Mouse (Mus musculus) lung, adult 2 months (tissue): ENCODE measurements around the gene Mamstr. TPM values are rescaled to one million over a fixed set of nuclear protein-coding genes. Genes with fewer than 3 reads are reported as not detected.

ENCODE experiments used
- DNase-seq: peaks from one replicate; pipeline ENCODE4 v3.0.0; 2022
- H3K4me1 ChIP-seq: fragments of 200-500 bp; 2 replicates; pipeline ENCODE4 v1.6.1; 2011; ENCODE audit warnings: low read length; ENCODE audit not compliant: control insufficient read depth, insufficient read depth
- H3K4me3 ChIP-seq: fragments of 200-500 bp; replicated peaks from 2 replicates; pipeline ENCODE3; 2011; ENCODE audit warnings: low read depth, mild to moderate bottlenecking, control low read depth, low read length; ENCODE audit errors: extremely low read depth
- CTCF ChIP-seq: fragments of 200-500 bp; IDR thresholded peaks from 2 replicates; pipeline ENCODE4 v1.5.1; 2011; ENCODE audit warnings: mild to moderate bottlenecking, low read length, control low read depth; ENCODE audit not compliant: insufficient read depth
- POLR2A ChIP-seq: fragments of 200-500 bp; IDR thresholded peaks from 2 replicates; pipeline ENCODE4 v1.6.1; 2011; ENCODE audit warnings: low read depth, mild to moderate bottlenecking, control low read depth, low read length, borderline replicate concordance; ENCODE audit errors: extremely low read depth
- WGBS: fragments of 180-500 bp; shearing (Covaris S2); methylation state at CpG from one replicate; pipeline ENCODE4 v1.1.7; 2018; 5-methylcytosine and 5-hydroxymethylcytosine counted together
- polyA plus RNA-seq: library from polyadenylated mRNA; depleted of rRNA; stranded (reverse); fragments of >200 nt; gene quantifications from 2 replicates; pipeline ENCODE4 v1.2.3, GENCODE M21; 2012

Gene Mamstr
- polyA plus RNA-seq, 1 experiment, result 13.2 TPM

- H3K4me3 ChIP-seq, result no peak overlapping the region
- TF ChIP-seq CTCF, result no peak
- peak; percentile 70; the same call in 1 of the 2 replicates for TF ChIP-seq POLR2A
- DNase-seq, result peak; percentile 74
- peaks cover 16% of the 10 kb centered on the region for H3K4me1 ChIP-seq
- 49% methylated on average over 29 of the region's 29 CpGs for WGBS
Observed at GRCm38 (mm10) chr7:45638623-45639401, 965 bp upstream of the Mamstr start.

DNA sequence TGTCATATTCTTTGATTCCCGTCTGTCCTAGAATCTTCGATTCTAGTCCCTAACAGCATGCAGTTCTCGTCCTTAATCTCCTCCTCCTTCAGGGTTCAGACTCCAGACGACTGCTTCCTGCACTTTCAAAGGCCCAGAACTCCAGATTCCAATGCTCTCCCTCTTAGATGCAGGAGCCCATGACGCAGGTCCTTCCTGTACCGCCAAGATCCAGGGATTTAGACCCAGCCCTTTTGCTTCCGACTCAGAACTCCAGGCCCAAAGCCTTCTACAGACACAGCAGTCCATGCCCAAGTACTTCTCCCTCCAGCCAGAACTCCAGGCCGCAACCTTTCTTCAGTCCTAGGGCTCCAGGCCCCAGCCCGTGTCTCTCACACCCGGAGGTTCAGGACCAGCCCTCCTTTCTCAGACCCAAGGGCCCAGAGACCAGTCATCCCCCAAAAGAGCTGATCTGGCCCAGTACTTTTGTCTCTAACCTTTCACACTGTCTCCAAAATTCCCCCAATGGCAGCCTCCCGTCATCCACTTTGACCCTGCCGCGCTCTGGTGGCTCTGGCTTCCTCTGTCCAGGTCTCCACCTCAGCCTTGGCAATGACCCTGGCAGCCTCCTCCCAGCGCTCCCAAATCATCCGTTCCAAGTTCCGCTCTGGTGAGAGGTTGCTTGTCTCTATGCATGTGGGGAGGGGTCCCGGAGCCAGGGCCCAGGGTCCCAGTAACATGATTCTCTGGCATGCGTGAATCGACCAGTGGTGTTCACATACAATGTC lies 597 bp downstream of the Mamstr start:
- Histone ChIP-seq H3K4me1 (peaks cover 14% of the 10 kb centered on the region), H3K4me3 (no peak overlapping the region)
- TF ChIP-seq POLR2A (no peak), CTCF (no peak)
- DNase-seq, result no peak
- 63% methylated on average over 19 of the region's 19 CpGs for WGBS

GRCm38 (mm10) chr7:45641391-45642040 lies 1.7 kb downstream of the Mamstr start:
- H3K4me1 ChIP-seq, result peaks cover 12% of the 10 kb centered on the region
- no peak for TF ChIP-seq CTCF
- no peak for TF ChIP-seq POLR2A
- DNase-seq, result no peak
- H3K4me3 ChIP-seq, result peak overlapping the region; percentile 35
- 23% methylated on average over 17 of the region's 17 CpGs for WGBS

DNA sequence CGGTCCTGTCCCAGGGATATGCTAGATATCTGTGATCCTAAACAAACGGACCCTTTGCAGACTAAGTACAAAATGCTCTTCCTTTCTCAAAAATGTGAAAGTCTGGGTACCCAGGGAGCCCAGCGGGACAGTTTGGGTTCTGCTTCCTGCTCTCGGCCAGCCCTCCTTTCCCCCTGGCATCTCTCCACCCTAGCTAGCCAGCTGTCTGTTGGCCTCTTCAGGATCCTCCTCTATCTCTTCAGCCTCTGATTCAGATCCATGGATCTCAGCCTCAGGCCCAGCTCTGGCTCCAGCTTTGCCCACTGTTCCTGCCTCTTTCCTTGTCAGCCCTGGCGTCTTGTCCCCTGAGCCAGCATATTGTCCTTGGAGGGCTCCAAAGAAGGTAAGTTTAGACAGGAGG lies 2.3 kb downstream of the Mamstr start:
- H3K4me3 ChIP-seq, result no peak overlapping the region
- WGBS, result 42% methylated on average over 5 of the region's 5 CpGs
- TF ChIP-seq CTCF (no peak), POLR2A (no peak)
- peaks cover 12% of the 10 kb centered on the region for H3K4me1 ChIP-seq
- DNase-seq, result no peak

DNA sequence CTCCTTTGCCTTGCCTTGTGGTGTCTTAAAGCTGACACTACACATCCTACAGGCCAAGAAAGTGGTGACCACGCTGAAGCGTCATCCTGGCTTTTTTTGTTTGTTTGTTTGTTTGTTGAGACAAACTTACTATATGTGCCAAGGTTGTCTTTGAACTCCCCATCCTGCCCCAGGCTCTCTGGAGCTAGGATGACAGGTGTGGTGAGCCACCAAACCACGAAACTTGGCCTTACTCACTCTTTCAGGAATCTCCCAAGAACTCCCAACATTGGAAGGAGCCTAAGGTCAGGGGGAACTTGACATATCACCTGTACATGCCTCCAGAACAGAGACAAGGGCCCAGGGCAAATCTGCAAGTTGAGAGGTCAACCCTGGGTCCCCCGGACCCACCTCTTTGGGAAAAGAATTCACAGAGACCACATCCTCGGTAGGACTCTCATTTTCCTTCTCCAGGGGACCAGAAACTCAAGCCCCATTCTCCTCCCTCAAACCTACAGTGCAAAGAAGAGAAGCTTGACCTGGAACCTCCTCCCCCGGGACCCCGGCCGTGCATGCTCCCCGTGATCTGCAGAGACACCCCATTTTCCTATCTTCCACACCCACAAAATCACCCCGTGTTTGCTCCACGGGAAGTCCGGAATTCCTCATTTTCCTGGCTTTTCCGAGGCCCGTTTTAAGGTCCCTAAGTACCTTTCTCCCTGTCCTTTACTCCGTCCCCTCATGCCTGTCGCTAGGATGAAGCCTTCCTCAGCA lies 2.9 kb downstream of the Mamstr start:
- 50% methylated on average over 16 of the region's 16 CpGs for WGBS
- H3K4me3 ChIP-seq, result no peak overlapping the region
- no peak for DNase-seq
- TF ChIP-seq CTCF (no peak), POLR2A (no peak)
- peaks cover 12% of the 10 kb centered on the region for H3K4me1 ChIP-seq

GRCm38 (mm10) chr7:45643441-45644178 lies 3.8 kb downstream of the Mamstr start:
- 21% methylated on average over 28 of the region's 28 CpGs for WGBS
- TF ChIP-seq CTCF, result no peak
- TF ChIP-seq POLR2A, result peak; percentile 49; the same call in 1 of the 2 replicates
- peak; percentile 76 for DNase-seq
- Histone ChIP-seq H3K4me1 (peaks cover 12% of the 10 kb centered on the region), H3K4me3 (peak overlapping the region; percentile 29)

DNA sequence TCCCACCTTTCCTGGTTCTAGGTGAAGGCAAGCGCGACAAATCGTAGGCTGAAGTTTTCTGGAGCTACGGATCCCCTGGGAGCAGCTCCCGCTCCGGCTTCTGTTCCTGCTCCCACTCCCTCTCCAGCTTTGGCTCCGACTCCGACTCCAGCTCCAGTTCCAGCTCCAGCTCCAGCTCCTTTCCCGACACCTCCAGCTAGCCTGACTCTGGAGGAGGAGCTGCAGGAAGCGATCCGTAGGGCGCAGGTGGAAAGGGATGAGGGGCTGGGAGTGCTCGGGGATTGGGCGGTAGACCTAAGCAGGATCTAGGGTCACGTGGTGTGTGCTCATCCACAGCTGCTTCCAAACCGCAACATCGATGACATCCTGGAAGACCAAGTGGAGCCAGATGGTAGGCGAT lies 4.4 kb downstream of the Mamstr start:
- H3K4me3 ChIP-seq, result no peak overlapping the region
- DNase-seq, result no peak
- peaks cover 12% of the 10 kb centered on the region for H3K4me1 ChIP-seq
- TF ChIP-seq POLR2A, result no peak
- no peak for TF ChIP-seq CTCF
- WGBS, result 43% methylated on average over 18 of the region's 18 CpGs

DNA sequence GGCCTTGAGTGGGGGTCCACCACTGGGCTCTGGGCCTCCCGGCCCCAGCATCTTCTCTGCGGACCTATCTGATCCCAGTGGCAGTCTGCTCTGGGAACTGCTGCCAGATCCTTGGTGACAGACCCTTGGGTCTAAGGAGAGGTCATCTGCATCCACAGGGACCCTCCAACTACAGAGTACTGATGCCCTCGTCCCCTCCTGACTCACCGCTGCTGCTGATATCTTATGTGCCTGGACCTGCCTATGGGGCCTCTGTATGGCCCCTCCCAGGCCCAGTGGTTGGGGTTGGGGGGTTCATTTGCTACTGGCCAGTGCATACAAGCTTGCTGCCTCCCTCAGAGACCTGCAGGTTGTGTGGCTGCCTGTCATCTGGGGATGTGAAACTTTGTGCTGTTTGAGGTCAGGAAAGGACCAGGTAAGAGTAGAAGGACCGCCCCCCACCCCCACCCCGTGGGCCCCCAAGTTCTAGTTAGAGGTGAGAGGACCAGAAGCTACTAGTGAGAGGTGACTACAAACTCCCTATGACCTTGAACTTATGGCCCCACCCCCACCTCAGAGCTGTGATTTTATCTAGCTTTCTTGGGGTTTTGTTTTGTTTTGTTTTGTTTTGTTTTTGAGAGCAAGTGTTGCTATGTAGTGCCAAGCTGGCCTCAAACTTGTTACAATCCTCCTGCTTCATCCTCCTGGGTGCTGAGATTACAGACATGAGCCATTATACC lies 5.3 kb downstream of the Mamstr start:
- TF ChIP-seq CTCF (no peak), POLR2A (no peak)

More for the DNA sequence above, 5.3 kb downstream of the Mamstr start:
- no peak overlapping the region for H3K4me3 ChIP-seq
- peaks cover 12% of the 10 kb centered on the region for H3K4me1 ChIP-seq
- 86% methylated on average over 6 of the region's 6 CpGs for WGBS
- DNase-seq, result no peak
